Mouse (Mus musculus) thymus, postnatal 0 days (tissue): ENCODE measurements at regions not wholly inside any gene's neighbourhood (a gene's known extent, or its start where the extent isn't known, plus 50 kb on each side); places are given as distances from the start of the nearest gene placed in this dataset. TPM values are rescaled to one million over a fixed set of nuclear protein-coding genes. Genes with fewer than 3 reads are reported as not detected.

ENCODE experiments used
- DNase-seq: peaks from one replicate; pipeline ENCODE4 v3.0.0-alpha.2; 2015; ENCODE audit warnings: low spot score
- microRNA-seq: library from miRNA; unstranded; fragments of <30 nt; microRNA quantifications from one replicate; pipeline ENCODE4, GENCODE M21; 2016; ENCODE audit warnings: borderline number of aligned reads

DNA sequence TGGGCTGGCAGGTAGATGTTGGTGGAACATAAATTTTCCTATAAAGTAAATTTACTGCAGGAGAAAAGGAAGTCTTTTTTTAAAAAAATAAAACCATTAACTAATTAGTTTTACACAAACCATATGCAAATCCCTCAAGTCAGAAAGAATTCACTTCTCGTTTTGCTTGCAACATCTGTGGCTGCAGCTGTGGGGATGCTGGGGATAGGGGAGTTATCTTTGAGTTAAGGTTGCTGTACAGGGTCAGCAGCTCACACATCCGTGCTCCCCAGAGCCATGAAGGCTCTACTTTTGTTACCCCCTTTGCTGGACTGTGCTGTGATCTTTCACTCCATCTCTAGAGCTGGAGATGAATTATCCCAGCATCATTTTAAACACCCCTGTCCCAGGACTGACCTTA lies 54.4 kb upstream of the Tnp1 start:
- no peak for DNase-seq

Small RNAs in the stretch of these regions (microRNA-seq; reads per million reads assigned to microRNA genes)
- not detected for gene Mir6351
